11 mouse cellular contexts compared by ENCODE assay signal in the genomic region with DNA sequence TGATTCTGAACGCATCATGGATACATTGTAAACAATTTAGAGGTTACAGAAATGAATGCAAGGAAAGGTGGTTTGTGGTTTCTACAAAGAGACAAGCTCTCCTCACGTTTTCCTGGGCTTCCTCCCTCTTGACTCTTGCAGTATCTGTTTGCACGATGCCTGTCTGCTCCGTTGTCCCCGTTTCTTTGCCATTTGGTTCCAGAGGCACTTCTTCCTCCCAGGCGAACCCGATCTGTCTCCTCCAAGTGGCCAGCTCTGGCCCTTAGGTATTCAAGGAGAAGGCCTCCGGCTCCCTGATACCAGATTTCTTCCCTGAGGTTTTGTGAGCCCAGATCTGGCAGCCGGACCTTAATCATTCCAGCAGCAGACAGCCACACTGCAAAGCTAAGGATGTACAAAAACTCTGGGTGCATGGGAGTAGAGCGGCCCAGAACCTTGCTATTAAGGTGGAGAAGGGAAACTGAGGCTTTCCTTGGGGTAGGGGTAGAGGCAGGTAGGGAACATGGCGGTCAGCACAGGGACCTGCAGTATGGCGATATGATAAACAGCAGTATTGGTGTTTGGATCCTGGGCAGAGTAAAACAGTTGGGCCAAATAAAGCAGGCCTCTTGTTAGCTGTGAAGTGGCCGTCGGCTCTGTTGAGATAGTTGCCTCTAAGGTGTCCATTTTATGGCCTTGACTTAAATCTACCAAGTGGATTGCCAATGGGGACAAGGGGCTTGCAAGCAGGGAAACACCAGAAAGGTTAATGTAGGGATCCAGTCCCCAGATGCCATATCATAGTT.
DNase-seq lines count a peak whose midpoint lies in the region; ATAC-seq and TF ChIP-seq lines count a peak whose summit lies in the region.
"Had no signal": no experiment of that assay in that cellular context is flagged by ENCODE, and none has a peak within 500 bp of the region (broad histone marks: within the 10 kb centered on the region; RNA-seq: fewer than 3 reads in every experiment).

No protein-coding gene starts in this region.

- no peak for TF ChIP-seq EP300 in lung, postnatal 0 days (IDR thresholded peaks at IDR 0.05)

- WGBS in heart, embryonic 12.5 days, result 73% methylated on average over 14 of the region's 14 CpGs
- WGBS in lung, postnatal 0 days, result 73% methylated on average over 14 of the region's 14 CpGs

- no peaks in the 10 kb centered on the region for H3K9me3 ChIP-seq in heart, embryonic 12.5 days (replicated peaks)
- no peaks in the 10 kb centered on the region for H3K9me3 ChIP-seq in lung, postnatal 0 days (ENCODE audit: low read length)
- H3K9me3 ChIP-seq: hindbrain, embryonic 12.5 days had no signal

- intact Hi-C loops in heart, postnatal 10 days (cut with DNase I), result no loop called here

- H3K27me3 ChIP-seq in heart, embryonic 12.5 days (replicated peaks), result peaks cover 45% of the 10 kb centered on the region
- no peaks in the 10 kb centered on the region for H3K27me3 ChIP-seq in lung, postnatal 0 days (replicated peaks; ENCODE audit: insufficient read depth, low read length)
- H3K27me3 ChIP-seq: Patski had no signal

- no peak overlapping the region for H3K4me3 ChIP-seq in heart, embryonic 12.5 days
- H3K4me3 ChIP-seq in lung, postnatal 0 days (ENCODE audit: low read depth, low read length), result no peak overlapping the region
- 0 out of 2 replicates have a peak overlapping the region, but pooled peaks have one; percentile 5 for H3K4me3 ChIP-seq in bone marrow macrophage, adult 2 months (ENCODE audit: insufficient read depth, low read length)
- H3K4me3 ChIP-seq: hindbrain, embryonic 12.5 days had no signal

- no peak overlapping the region for H3K9ac ChIP-seq in heart, embryonic 12.5 days
- H3K9ac ChIP-seq in lung, postnatal 0 days (replicated peaks; ENCODE audit: low read depth), result no peak overlapping the region
- H3K9ac ChIP-seq: hindbrain, embryonic 12.5 days had no signal

- ATAC-seq in heart, embryonic 12.5 days (ENCODE audit: insufficient number of reproducible peaks, low FRiP score), result no peak
- ATAC-seq in lung, postnatal 0 days, result no peak
- ATAC-seq in erythroblast, adult 5-6 weeks (replicated peaks; ENCODE audit: low FRiP score, poor library complexity, severe bottlenecking), result peak; percentile 15; the same call in 1 of the 2 replicates
- ATAC-seq: Patski had no signal

- peaks cover 19% of the 10 kb centered on the region for H3K4me1 ChIP-seq in heart, embryonic 12.5 days (replicated peaks)
- H3K4me1 ChIP-seq in lung, postnatal 0 days (ENCODE audit: insufficient read depth, low read depth, low read length), result peaks cover 9% of the 10 kb centered on the region; the same call in 1 of the 2 replicates
- peaks cover 25% of the 10 kb centered on the region for H3K4me1 ChIP-seq in bone marrow macrophage, adult 2 months (ENCODE audit: control insufficient read depth, insufficient read depth, low read length)

- H3K27ac ChIP-seq in heart, embryonic 12.5 days (ENCODE audit: poor library complexity, severe bottlenecking), result no peak overlapping the region
- H3K27ac ChIP-seq in lung, postnatal 0 days (ENCODE audit: low read length), result peak overlapping the region; percentile 6; the same call in 1 of the 2 replicates
- no peak overlapping the region for H3K27ac ChIP-seq in bone marrow macrophage, adult 2 months (ENCODE audit: insufficient read depth, low read depth, low read length)
- H3K27ac ChIP-seq: hindbrain, embryonic 12.5 days had no signal

- TF ChIP-seq CTCF in lung, postnatal 0 days (IDR thresholded peaks at IDR 0.05), result no peak
- no peak for TF ChIP-seq CTCF in bone marrow macrophage, adult 2 months (IDR thresholded peaks at IDR 0.05; ENCODE audit: low read depth, low read length)

- no peak overlapping the region for H3K4me2 ChIP-seq in heart, embryonic 12.5 days
- H3K4me2 ChIP-seq in lung, postnatal 0 days (replicated peaks; ENCODE audit: low read depth, low read length), result peak overlapping the region; percentile 47
- H3K4me2 ChIP-seq: hindbrain, embryonic 12.5 days had no signal

- TF ChIP-seq POLR2A in bone marrow macrophage, adult 2 months (IDR thresholded peaks at IDR 0.05; ENCODE audit: borderline replicate concordance, low read depth, low read length), result no peak

- DNase-seq in heart, postnatal 10 days, result peak; percentile 44 to 50
- no peak for DNase-seq in lung, postnatal 0 days (ENCODE audit: low spot score)
- no peak for DNase-seq in lung, postnatal 14 days
- DNase-seq in thymus, postnatal 0 days (ENCODE audit: low spot score), result no peak
- DNase-seq in thymus, postnatal 10 days (ENCODE audit: low spot score in 2 of 2), result no peak
- DNase-seq: layer of hippocampus, postnatal 36 days had no signal

- H3K36me3 ChIP-seq in heart, embryonic 12.5 days, result no peaks in the 10 kb centered on the region
- no peaks in the 10 kb centered on the region for H3K36me3 ChIP-seq in lung, postnatal 0 days (ENCODE audit: insufficient read depth, low read length)
- H3K36me3 ChIP-seq: hindbrain, embryonic 12.5 days had no signal

Comparison
In these comparisons a context has a peak if more than half of its experiments do, and no peak if none do; other contexts are left out.
1. DNase-seq: peak in heart, postnatal 10 days (2 of 2); none in lung, postnatal 0 days (single experiment), lung, postnatal 14 days (single experiment), thymus, postnatal 0 days (single experiment) and thymus, postnatal 10 days (0 of 2).